8 mouse cellular contexts compared by ENCODE assay signal in genomic region chr5:88554086-88554886, GRCm38 (mm10). TPM values are rescaled to one million over a fixed set of nuclear protein-coding genes. Genes with fewer than 3 reads are reported as not detected.
A peak's percentile ranks its signal among the peaks of the same experiment; 100 is the strongest.
DNase-seq lines count a peak whose midpoint lies in the region; ATAC-seq lines count a peak whose summit lies in the region.

TSS of gene Utp3 (plus strand) at chr5:88554462.

- H3K4me3 ChIP-seq in intestine, embryonic 14.5 days (ENCODE audit: low read depth, low read length) = peak within 1 kb of the TSS; percentile 96

- peaks cover 15% of the 10 kb centered on the region for H3K4me1 ChIP-seq in intestine, embryonic 14.5 days (replicated peaks; ENCODE audit: control insufficient read depth, insufficient read depth, low read length)

- 0 out of 2 replicates have a peak, but pooled peaks cover 7% of the 10 kb centered on the region for H3K36me3 ChIP-seq in intestine, embryonic 14.5 days (ENCODE audit: control insufficient read depth, insufficient read depth, low read length)

- H3K27ac ChIP-seq in intestine, embryonic 14.5 days (ENCODE audit: low read depth) = peak within 1 kb of the TSS; percentile 88

- H3K27me3 ChIP-seq in intestine, embryonic 14.5 days (replicated peaks; ENCODE audit: control insufficient read depth, insufficient read depth, low read length) = no peaks in the 10 kb centered on the region

- DNase-seq in adrenal gland, adult 18-20 months (ENCODE audit: low spot score in 2 of 2) = peak; percentile 88 to 89
- DNase-seq in embryo, embryonic 11 days = peak; percentile 97
- DNase-seq in gastrocnemius, postnatal 25 days = peak; percentile 91
- DNase-seq in intestine, embryonic 14.5 days (ENCODE audit: low spot score) = peak; percentile 100
- peak; percentile 98 to 99 for DNase-seq in left cerebral cortex, postnatal 14 days (ENCODE audit: low spot score in 2 of 2)
- DNase-seq in mesoderm, embryonic 11.5 days (ENCODE audit: low read depth, low spot score) = peak; percentile 99
- DNase-seq in right cerebral cortex, postnatal 36 days (ENCODE audit: low spot score in 2 of 2) = peak; percentile 91 to 94
- DNase-seq in yolk sac, embryonic 10.5 days (ENCODE audit: low spot score) = peak; percentile 98

- H3K4me2 ChIP-seq in intestine, embryonic 14.5 days (ENCODE audit: low read length) = peak within 1 kb of the TSS; percentile 99

- peak within 1 kb of the TSS; percentile 94 for H3K9ac ChIP-seq in intestine, embryonic 14.5 days (ENCODE audit: low read length)

- peak; percentile 96 for ATAC-seq in intestine, embryonic 14.5 days (replicated peaks; ENCODE audit: low FRiP score, low TSS enrichment, low read depth)

- WGBS in intestine, embryonic 14.5 days = under 1% methylated on average over 76 of the region's 76 CpGs

- intact Hi-C loops in left cerebral cortex, postnatal 14 days (cut with DNase I) = no loop called here

- no peaks in the 10 kb centered on the region for H3K9me3 ChIP-seq in intestine, embryonic 14.5 days (ENCODE audit: control insufficient read depth, low read length)

RNA-seq across cellular contexts. Expression of gene Utp3, which starts in this region (rescaled TPM):
- 10 to 100 TPM; 31.4 to 39.5 TPM for total RNA-seq in adrenal gland, adult 18-20 months (2021)
- total RNA-seq in gastrocnemius, postnatal 25 days (2021) = 10 to 100 TPM; 21.7 to 22.5 TPM
- polyA plus RNA-seq in intestine, embryonic 14.5 days (2014; fragmentation: Nextera tagmentation; extraction: Ambion mirVana) = 63.6 and 63.9 TPM in 2 replicates
- total RNA-seq in left cerebral cortex, postnatal 14 days (2021) = 10 to 100 TPM; 24.8 to 25.6 TPM

Comparison
In these comparisons a context has a peak if more than half of its experiments do, and no peak if none do; other contexts are left out.
1. Peak in every context shown above with its lines: DNase-seq, ATAC-seq, H3K4me3 ChIP-seq and H3K27ac ChIP-seq.